In genomic region chr10:26995182-26995975, GRCm38 (mm10) we compare ENCODE assay signal across 8 mouse cellular contexts.
DNase-seq lines count a peak whose midpoint lies in the region; ATAC-seq lines count a peak whose summit lies in the region.

No protein-coding gene starts in this region.

- H3K4me3 ChIP-seq in kidney, embryonic 15.5 days (replicated peaks) = no peak overlapping the region
- H3K4me3 ChIP-seq in embryonic facial prominence, embryonic 14.5 days (ENCODE audit: low read depth, low read length) = no peak overlapping the region
- no peak overlapping the region for H3K4me3 ChIP-seq in hindbrain, embryonic 10.5 days

- ATAC-seq in kidney, embryonic 15.5 days (replicated peaks; ENCODE audit: low FRiP score) = no peak
- no peak for ATAC-seq in embryonic facial prominence, embryonic 14.5 days (ENCODE audit: low read depth)

- H3K27ac ChIP-seq in kidney, embryonic 15.5 days = no peak overlapping the region
- H3K27ac ChIP-seq in embryonic facial prominence, embryonic 14.5 days (replicated peaks; ENCODE audit: low read depth, low read length) = no peak overlapping the region
- H3K27ac ChIP-seq in hindbrain, embryonic 10.5 days = no peak overlapping the region

- H3K36me3 ChIP-seq in kidney, embryonic 15.5 days = no peaks in the 10 kb centered on the region
- no peaks in the 10 kb centered on the region for H3K36me3 ChIP-seq in embryonic facial prominence, embryonic 14.5 days (ENCODE audit: control insufficient read depth, insufficient read depth, low read length)
- H3K36me3 ChIP-seq in hindbrain, embryonic 10.5 days = no peaks in the 10 kb centered on the region

- no peak overlapping the region for H3K9ac ChIP-seq in kidney, embryonic 15.5 days
- H3K9ac ChIP-seq in embryonic facial prominence, embryonic 14.5 days (ENCODE audit: low read depth, low read length) = no peak overlapping the region

- 77% methylated on average over 8 of the region's 8 CpGs for WGBS in kidney, embryonic 15.5 days
- whole genome bisulfite sequencing in embryonic facial prominence, embryonic 14.5 days = 72% methylated on average over 8 of the region's 8 CpGs
- WGBS in hindbrain, embryonic 10.5 days = 77% methylated on average over 8 of the region's 8 CpGs

- peak; percentile 21 for DNase-seq in kidney, adult 11 months
- DNase-seq in adrenal gland, postnatal 25 days = peak; percentile 42
- peak; percentile 53 for DNase-seq in embryonic facial prominence, embryonic 14.5 days (ENCODE audit: low spot score)
- DNase-seq in hindbrain, embryonic 10.5 days (ENCODE audit: low spot score) = peak; percentile 20
- DNase-seq in layer of hippocampus, adult 8-10 months (ENCODE audit: low spot score in 2 of 2) = peak; percentile 26 to 58
- DNase-seq in lung, postnatal 14 days = peak; percentile 65
- peak; percentile 30 for DNase-seq in retina, postnatal 7 days (ENCODE audit: low read depth, low spot score)

- no peaks in the 10 kb centered on the region for H3K27me3 ChIP-seq in kidney, embryonic 15.5 days
- no peaks in the 10 kb centered on the region for H3K27me3 ChIP-seq in embryonic facial prominence, embryonic 14.5 days (replicated peaks; ENCODE audit: control insufficient read depth, insufficient read depth, low read length)
- no peaks in the 10 kb centered on the region for H3K27me3 ChIP-seq in hindbrain, embryonic 10.5 days (ENCODE audit: insufficient read depth, poor library complexity, severe bottlenecking)

- no peaks in the 10 kb centered on the region for H3K9me3 ChIP-seq in kidney, embryonic 15.5 days (replicated peaks)
- no peaks in the 10 kb centered on the region for H3K9me3 ChIP-seq in embryonic facial prominence, embryonic 14.5 days (ENCODE audit: control insufficient read depth, low read length)
- no peaks in the 10 kb centered on the region for H3K9me3 ChIP-seq in hindbrain, embryonic 10.5 days

- H3K4me2 ChIP-seq in kidney, embryonic 15.5 days = no peak overlapping the region
- no peak overlapping the region for H3K4me2 ChIP-seq in embryonic facial prominence, embryonic 14.5 days (ENCODE audit: low read depth, low read length)

- no peaks in the 10 kb centered on the region for H3K4me1 ChIP-seq in kidney, embryonic 15.5 days
- H3K4me1 ChIP-seq in embryonic facial prominence, embryonic 14.5 days (ENCODE audit: control insufficient read depth, insufficient read depth, low read length) = no peaks in the 10 kb centered on the region
- no peaks in the 10 kb centered on the region for H3K4me1 ChIP-seq in hindbrain, embryonic 10.5 days (replicated peaks)
